Mouse (Mus musculus): ENCODE results near the gene Klf12. TPM values are rescaled to one million over a fixed set of nuclear protein-coding genes. Genes with fewer than 3 reads are reported as not detected.

The Klf12 gene
- polyA plus RNA-seq, 1 experiment from 2014 or later = 7.0 TPM

DNA sequence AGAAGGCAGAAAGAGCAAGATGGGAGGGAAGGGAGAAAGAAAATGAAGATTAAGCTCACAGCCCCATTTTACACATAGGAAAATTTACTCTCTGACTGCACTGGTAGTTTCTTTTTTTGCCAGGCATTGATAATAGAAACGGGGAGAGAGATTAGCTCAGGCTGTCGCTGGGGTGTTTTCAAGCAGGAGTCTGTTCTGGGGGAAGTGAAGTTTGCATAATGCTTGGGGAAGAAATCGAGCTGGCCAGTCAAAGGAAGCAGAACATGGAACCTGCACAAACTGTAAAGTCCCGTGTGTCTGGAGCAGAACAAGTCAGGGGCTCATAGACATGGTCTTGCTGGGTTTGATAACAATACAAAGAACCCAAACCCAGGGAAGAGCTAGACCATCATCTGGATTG lies 204.9 kb downstream of the Klf12 start:
- ATAC-seq (replicated peaks; ENCODE audit: low FRiP score, low read depth) (no peak), DNase-seq (ENCODE audit: low spot score) (no peak)
- Histone ChIP-seq H3K27ac (no peak overlapping the region), H3K4me1 (replicated peaks; ENCODE audit: insufficient read depth, low read length) (no peaks in the 10 kb centered on the region), H3K4me2 (ENCODE audit: low read length) (no peak overlapping the region), H3K36me3 (ENCODE audit: insufficient read depth, low read length) (no peaks in the 10 kb centered on the region), H3K4me3 (replicated peaks; ENCODE audit: low read depth, low read length) (no peak overlapping the region), H3K27me3 (ENCODE audit: insufficient read depth, low read length) (no peaks in the 10 kb centered on the region), H3K9me3 (replicated peaks; ENCODE audit: low read length) (no peaks in the 10 kb centered on the region), H3K9ac (ENCODE audit: low read depth, low read length) (no peak overlapping the region)
- WGBS = 86% methylated on average over 4 of the region's 4 CpGs
- TF ChIP-seq CTCF (IDR thresholded peaks at IDR 0.05; ENCODE audit: low read depth) = no peak

DNA sequence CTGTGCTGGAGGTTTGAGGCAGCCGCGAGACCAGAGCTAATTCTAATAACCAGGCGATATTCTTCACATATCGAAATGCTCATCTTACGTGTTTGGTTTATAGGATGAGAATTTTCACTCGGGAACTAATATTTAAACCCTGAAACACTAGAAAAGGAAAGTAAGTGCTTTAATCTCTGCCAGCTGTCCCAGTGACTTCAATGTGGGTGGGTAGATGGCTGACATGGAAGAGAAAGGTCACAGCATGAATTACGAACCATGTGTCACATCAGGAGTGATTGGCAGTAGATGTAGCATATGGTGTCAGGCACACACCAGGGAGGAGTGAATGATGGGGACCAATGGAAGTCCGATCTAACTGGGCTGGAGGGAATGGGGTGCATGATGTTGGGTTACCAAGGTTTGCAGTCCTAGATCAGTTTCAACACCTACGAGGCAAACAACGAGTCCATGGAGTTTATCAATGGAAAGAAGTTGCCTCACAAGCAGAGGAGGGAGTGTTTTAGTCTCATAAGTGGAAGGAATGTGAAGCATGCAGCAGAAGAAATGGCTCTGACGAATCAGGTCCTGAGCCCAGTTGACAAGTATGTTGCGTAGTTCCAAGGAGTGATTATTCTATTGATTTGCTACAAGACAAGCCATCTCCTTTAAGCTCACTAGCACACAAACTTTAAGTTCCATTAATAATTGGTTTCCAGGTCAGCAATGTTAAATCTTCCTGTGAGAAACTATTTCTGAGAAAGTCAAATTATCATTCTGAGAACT lies 211.9 kb downstream of the Klf12 start:
- Histone ChIP-seq H3K36me3 (ENCODE audit: insufficient read depth, low read length) (no peaks in the 10 kb centered on the region), H3K4me3 (replicated peaks; ENCODE audit: low read depth, low read length) (no peak overlapping the region), H3K4me2 (ENCODE audit: low read length) (no peak overlapping the region), H3K4me1 (replicated peaks; ENCODE audit: insufficient read depth, low read length) (no peaks in the 10 kb centered on the region), H3K9me3 (replicated peaks; ENCODE audit: low read length) (no peaks in the 10 kb centered on the region), H3K27ac (no peak overlapping the region), H3K9ac (ENCODE audit: low read depth, low read length) (no peak overlapping the region), H3K27me3 (ENCODE audit: insufficient read depth, low read length) (no peaks in the 10 kb centered on the region)
- peak; percentile 25 for DNase-seq (ENCODE audit: low spot score)
- TF ChIP-seq CTCF (IDR thresholded peaks at IDR 0.05; ENCODE audit: low read depth) = no peak
- 77% methylated on average over 12 of the region's 12 CpGs for WGBS
- no peak for ATAC-seq (replicated peaks; ENCODE audit: low FRiP score, low read depth)

DNA sequence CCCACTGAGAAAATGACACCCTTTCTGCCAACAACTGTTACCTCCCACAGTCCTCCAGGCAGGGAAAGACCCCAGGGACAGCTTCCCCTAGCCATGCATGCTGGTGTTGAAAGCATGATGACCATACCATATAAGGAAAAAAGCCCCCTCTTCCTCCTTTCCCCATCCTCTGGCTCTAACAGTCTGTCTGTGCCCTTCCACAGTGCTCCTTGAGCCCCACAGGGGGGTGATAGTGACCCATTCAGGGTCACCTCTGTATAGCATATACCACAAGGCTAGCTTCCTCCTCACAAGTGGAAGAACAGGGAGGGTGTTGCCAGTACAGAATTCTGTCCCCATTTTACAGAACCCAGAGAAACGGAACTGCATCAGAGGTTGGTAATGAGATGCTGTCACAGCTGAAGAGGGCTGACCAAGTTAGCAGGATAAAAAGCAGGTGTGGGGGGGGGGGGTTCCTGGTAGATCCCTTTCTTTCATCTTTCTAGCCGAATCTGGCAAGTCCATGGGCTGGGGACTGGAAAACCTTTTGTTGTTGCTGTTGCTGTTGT lies 214.9 kb downstream of the Klf12 start:
- TF ChIP-seq CTCF (IDR thresholded peaks at IDR 0.05; ENCODE audit: low read depth) = no peak
- Histone ChIP-seq H3K4me2 (ENCODE audit: low read length) (no peak overlapping the region), H3K27ac (no peak overlapping the region), H3K4me1 (replicated peaks; ENCODE audit: insufficient read depth, low read length) (no peaks in the 10 kb centered on the region), H3K9me3 (replicated peaks; ENCODE audit: low read length) (no peaks in the 10 kb centered on the region), H3K27me3 (ENCODE audit: insufficient read depth, low read length) (no peaks in the 10 kb centered on the region), H3K9ac (ENCODE audit: low read depth, low read length) (no peak overlapping the region), H3K36me3 (ENCODE audit: insufficient read depth, low read length) (no peaks in the 10 kb centered on the region), H3K4me3 (replicated peaks; ENCODE audit: low read depth, low read length) (no peak overlapping the region)
- WGBS = 46% methylated on average over 2 of the region's 2 CpGs
- ATAC-seq (replicated peaks; ENCODE audit: low FRiP score, low read depth) (no peak), DNase-seq (ENCODE audit: low spot score) (no peak)

DNA sequence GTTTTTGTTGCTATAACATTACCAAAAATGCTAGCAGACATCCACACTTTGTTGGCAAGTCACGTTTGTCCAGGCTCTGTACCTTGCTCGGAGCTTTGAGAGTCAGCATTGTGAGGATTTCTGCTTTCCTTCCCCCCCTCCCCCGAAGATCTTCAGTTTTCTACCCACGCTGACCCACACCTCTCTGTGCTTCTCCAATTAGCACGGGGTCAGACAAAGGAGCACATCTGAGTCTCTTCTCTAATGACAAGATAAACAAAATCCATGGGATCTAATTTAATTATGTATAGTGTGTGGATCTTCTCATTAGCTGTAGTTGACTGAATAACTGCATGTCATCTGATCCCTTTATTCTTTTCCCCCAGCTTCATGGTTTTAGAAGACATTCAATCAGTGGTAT lies 215.8 kb downstream of the Klf12 start:
- H3K36me3 ChIP-seq (ENCODE audit: insufficient read depth, low read length) = no peaks in the 10 kb centered on the region
- H3K27me3 ChIP-seq (ENCODE audit: insufficient read depth, low read length) = no peaks in the 10 kb centered on the region
- no peak overlapping the region for H3K4me2 ChIP-seq (ENCODE audit: low read length)
- no peak overlapping the region for H3K27ac ChIP-seq
- no peaks in the 10 kb centered on the region for H3K4me1 ChIP-seq (replicated peaks; ENCODE audit: insufficient read depth, low read length)
- DNase-seq (ENCODE audit: low spot score) = peak; percentile 38
- H3K9ac ChIP-seq (ENCODE audit: low read depth, low read length) = no peak overlapping the region
- H3K9me3 ChIP-seq (replicated peaks; ENCODE audit: low read length) = no peaks in the 10 kb centered on the region
- no peak overlapping the region for H3K4me3 ChIP-seq (replicated peaks; ENCODE audit: low read depth, low read length)
- ATAC-seq (replicated peaks; ENCODE audit: low FRiP score, low read depth) = no peak
- 39% methylated on average over 5 of the region's 5 CpGs for WGBS
- TF ChIP-seq CTCF (IDR thresholded peaks at IDR 0.05; ENCODE audit: low read depth) = no peak

GRCm38 (mm10) chr14:100062516-100062915 lies 222.0 kb downstream of the Klf12 start:
- Histone ChIP-seq H3K36me3 (ENCODE audit: insufficient read depth, low read length) (no peaks in the 10 kb centered on the region), H3K27ac (no peak overlapping the region), H3K4me2 (ENCODE audit: low read length) (no peak overlapping the region), H3K4me3 (replicated peaks; ENCODE audit: low read depth, low read length) (no peak overlapping the region), H3K9me3 (replicated peaks; ENCODE audit: low read length) (no peaks in the 10 kb centered on the region), H3K9ac (ENCODE audit: low read depth, low read length) (no peak overlapping the region), H3K4me1 (replicated peaks; ENCODE audit: insufficient read depth, low read length) (no peaks in the 10 kb centered on the region), H3K27me3 (ENCODE audit: insufficient read depth, low read length) (no peaks in the 10 kb centered on the region)
- ATAC-seq (replicated peaks; ENCODE audit: low FRiP score, low read depth) = no peak
- no peak for TF ChIP-seq CTCF (IDR thresholded peaks at IDR 0.05; ENCODE audit: low read depth)
- no peak for DNase-seq (ENCODE audit: low spot score)
- WGBS = 93% methylated on average over 1 of the region's 1 CpGs

DNA sequence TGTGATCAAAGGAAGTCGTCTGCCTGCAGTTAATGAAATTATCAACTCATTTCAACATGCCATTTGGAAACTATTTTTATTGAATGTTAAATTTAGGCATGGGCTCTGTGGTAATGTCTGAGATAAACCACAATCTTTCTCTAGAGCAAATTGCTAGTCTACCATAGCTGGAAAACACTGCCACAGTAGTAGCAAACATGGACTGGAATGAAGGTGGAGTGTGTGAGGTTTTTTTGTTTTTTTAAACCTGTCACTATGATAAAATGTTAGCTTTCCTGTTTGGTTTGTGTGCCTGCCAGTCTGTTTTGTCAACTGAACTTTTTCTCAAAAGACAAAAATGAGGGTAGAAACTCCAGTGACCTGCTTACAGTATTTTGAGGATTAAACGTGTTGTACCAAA lies 230.3 kb downstream of the Klf12 start:
- H3K36me3 ChIP-seq (ENCODE audit: insufficient read depth, low read length) = no peaks in the 10 kb centered on the region
- 65% methylated on average over 2 of the region's 2 CpGs for WGBS
- no peak for TF ChIP-seq CTCF (IDR thresholded peaks at IDR 0.05; ENCODE audit: low read depth)
- no peaks in the 10 kb centered on the region for H3K9me3 ChIP-seq (replicated peaks; ENCODE audit: low read length)
- no peaks in the 10 kb centered on the region for H3K4me1 ChIP-seq (replicated peaks; ENCODE audit: insufficient read depth, low read length)
- ATAC-seq (replicated peaks; ENCODE audit: low FRiP score, low read depth) (no peak), DNase-seq (ENCODE audit: low spot score) (no peak)
- H3K9ac ChIP-seq (ENCODE audit: low read depth, low read length) = no peak overlapping the region
- no peak overlapping the region for H3K27ac ChIP-seq
- no peaks in the 10 kb centered on the region for H3K27me3 ChIP-seq (ENCODE audit: insufficient read depth, low read length)
- H3K4me2 ChIP-seq (ENCODE audit: low read length) = no peak overlapping the region
- H3K4me3 ChIP-seq (replicated peaks; ENCODE audit: low read depth, low read length) = no peak overlapping the region
